ENCODE assay signal across 8 mouse cellular contexts in genomic region chr3:36475532-36476087, GRCm38 (mm10). TPM values are rescaled to one million over a fixed set of nuclear protein-coding genes. Genes with fewer than 3 reads are reported as not detected.
A peak's percentile ranks its signal among the peaks of the same experiment; 100 is the strongest.
DNase-seq lines count a peak whose midpoint lies in the region; ATAC-seq and TF ChIP-seq lines count a peak whose summit lies in the region.

Gene Anxa5, minus strand, starts transcription at chr3:36475894.
Gene 1810062G17Rik, plus strand, starts transcription at chr3:36475937.

- 0% methylated on average over 32 of the region's 32 CpGs for WGBS in forebrain, embryonic 13.5 days
- 0% methylated on average over 32 of the region's 32 CpGs for WGBS in large intestine, adult 2 months
- under 1% methylated on average over 32 of the region's 32 CpGs for WGBS in liver, postnatal 0 days (ENCODE audit: insufficient replicate concordance)
- WGBS in neural tube, embryonic 14.5 days = 1% methylated on average over 30 of the region's 32 CpGs

- no peaks in the 10 kb centered on the region for H3K9me3 ChIP-seq in ES-Bruce4 (replicated peaks; ENCODE audit: control insufficient read depth, insufficient read depth, low read length, poor library complexity, severe bottlenecking)
- H3K9me3 ChIP-seq in forebrain, embryonic 13.5 days (replicated peaks) = no peaks in the 10 kb centered on the region
- H3K9me3 ChIP-seq in liver, postnatal 0 days (ENCODE audit: low read length) = no peaks in the 10 kb centered on the region
- no peaks in the 10 kb centered on the region for H3K9me3 ChIP-seq in neural tube, embryonic 14.5 days (ENCODE audit: control insufficient read depth, low read length)

- peak within 1 kb of the TSS; percentile 72 for H3K4me3 ChIP-seq in ES-Bruce4 (ENCODE audit: low read depth, low read length)
- peak within 1 kb of the TSS; percentile 60 for H3K4me3 ChIP-seq in forebrain, embryonic 13.5 days
- H3K4me3 ChIP-seq in liver, postnatal 0 days (ENCODE audit: low read depth, low read length) = peak within 1 kb of the TSS; percentile 72
- H3K4me3 ChIP-seq in neural tube, embryonic 14.5 days (ENCODE audit: low read depth, low read length) = peak within 1 kb of the TSS; percentile 55

- H3K36me3 ChIP-seq in ES-Bruce4 (ENCODE audit: control insufficient read depth, insufficient read depth, low read length, poor library complexity, severe bottlenecking) = no peaks in the 10 kb centered on the region
- H3K36me3 ChIP-seq in forebrain, embryonic 13.5 days (ENCODE audit: poor library complexity, severe bottlenecking) = no peaks in the 10 kb centered on the region
- H3K36me3 ChIP-seq in liver, postnatal 0 days (replicated peaks; ENCODE audit: insufficient read depth, low read length) = no peaks in the 10 kb centered on the region
- H3K36me3 ChIP-seq in neural tube, embryonic 14.5 days (ENCODE audit: control insufficient read depth, insufficient read depth, low read length) = no peaks in the 10 kb centered on the region

- ATAC-seq in cerebellum, adult (ENCODE audit: insufficient number of reproducible peaks, low FRiP score, low TSS enrichment) = peak; percentile 94
- peak; percentile 97 for ATAC-seq in forebrain, embryonic 13.5 days
- peak; percentile 99 for ATAC-seq in liver, postnatal 0 days
- peak; percentile 95 for ATAC-seq in neural tube, embryonic 14.5 days (ENCODE audit: low read depth)

- no peak for TF ChIP-seq POLR2A in ES-Bruce4 (IDR thresholded peaks at IDR 0.05; ENCODE audit: insufficient read depth, low read length)

- no peaks in the 10 kb centered on the region for H3K27me3 ChIP-seq in ES-Bruce4 (ENCODE audit: control insufficient read depth, insufficient read depth, low read length, poor library complexity, severe bottlenecking)
- H3K27me3 ChIP-seq in forebrain, embryonic 13.5 days = 0 out of 2 replicates have a peak, but pooled peaks cover 2% of the 10 kb centered on the region
- H3K27me3 ChIP-seq in liver, postnatal 0 days (ENCODE audit: insufficient read depth, low read length) = no peaks in the 10 kb centered on the region
- H3K27me3 ChIP-seq in neural tube, embryonic 14.5 days (ENCODE audit: control insufficient read depth, insufficient read depth, low read length) = no peaks in the 10 kb centered on the region

- no peaks in the 10 kb centered on the region for H3K4me1 ChIP-seq in ES-Bruce4 (ENCODE audit: control insufficient read depth, insufficient read depth, low read length)
- H3K4me1 ChIP-seq in forebrain, embryonic 13.5 days = peaks cover 16% of the 10 kb centered on the region
- H3K4me1 ChIP-seq in liver, postnatal 0 days (ENCODE audit: insufficient read depth) = peaks cover 23% of the 10 kb centered on the region
- no peaks in the 10 kb centered on the region for H3K4me1 ChIP-seq in neural tube, embryonic 14.5 days (ENCODE audit: control insufficient read depth, insufficient read depth, low read length)

- intact Hi-C loops in heart, postnatal 10 days (cut with DNase I) = no loop called here

- peak within 1 kb of the TSS; percentile 36 for H3K9ac ChIP-seq in ES-Bruce4 (ENCODE audit: low read depth, poor library complexity, severe bottlenecking)
- H3K9ac ChIP-seq in forebrain, embryonic 13.5 days = peak within 1 kb of the TSS; percentile 65
- peak within 1 kb of the TSS; percentile 80 for H3K9ac ChIP-seq in liver, postnatal 0 days (replicated peaks)
- H3K9ac ChIP-seq in neural tube, embryonic 14.5 days (replicated peaks; ENCODE audit: low read depth, low read length) = peak within 1 kb of the TSS; percentile 67

- peak; percentile 99 for DNase-seq in heart, postnatal 10 days
- peak; percentile 82 for DNase-seq in large intestine, adult 2 months (ENCODE audit: low read depth, low spot score)
- peak; percentile 96 for DNase-seq in liver, postnatal 0 days
- DNase-seq in testis, postnatal 10 days (ENCODE audit: low spot score) = peak; percentile 98

- H3K4me2 ChIP-seq in forebrain, embryonic 13.5 days = peak within 1 kb of the TSS; percentile 89
- peak within 1 kb of the TSS; percentile 97 for H3K4me2 ChIP-seq in liver, postnatal 0 days (ENCODE audit: low read depth, low read length)
- peak within 1 kb of the TSS; percentile 99 for H3K4me2 ChIP-seq in neural tube, embryonic 14.5 days (ENCODE audit: low read depth, low read length)

- peak; percentile 12 for TF ChIP-seq CTCF in ES-Bruce4 (IDR thresholded peaks at IDR 0.05; ENCODE audit: low read depth, low read length)
- peak; percentile 70 for TF ChIP-seq CTCF in liver, postnatal 0 days (IDR thresholded peaks at IDR 0.05; ENCODE audit: low read depth)

- TF ChIP-seq EP300 in ES-Bruce4 (IDR thresholded peaks at IDR 0.05; ENCODE audit: insufficient read depth, low read depth, low read length) = no peak
- peak; percentile 21; the same call in 1 of the 2 replicates for TF ChIP-seq EP300 in liver, postnatal 0 days (IDR thresholded peaks at IDR 0.05; ENCODE audit: low read depth)

- H3K27ac ChIP-seq in ES-Bruce4 (ENCODE audit: insufficient read depth, low read length) = no peak within 1 kb of the TSS
- H3K27ac ChIP-seq in forebrain, embryonic 13.5 days = no peak within 1 kb of the TSS
- peak within 1 kb of the TSS; percentile 88 for H3K27ac ChIP-seq in liver, postnatal 0 days (ENCODE audit: low read depth)
- H3K27ac ChIP-seq in neural tube, embryonic 14.5 days (ENCODE audit: low read depth, low read length) = peak within 1 kb of the TSS; percentile 22; the same call in 1 of the 2 replicates

RNA-seq across cellular contexts. Expression of gene Anxa5, which starts in this region (rescaled TPM):
- polyA plus RNA-seq in ES-Bruce4 (2011; ENCODE audit: insufficient read depth, insufficient read length, low read depth, missing spikeins) = 96.0 and 98.2 TPM in 2 replicates
- polyA plus RNA-seq in forebrain, embryonic 13.5 days (2015; fragmentation: Nextera tagmentation; extraction: Ambion mirVana) = 45.4 and 50.5 TPM in 2 replicates
- 100 to 1,000 TPM; 234 to 248 TPM for total RNA-seq in heart, postnatal 10 days (2021)
- 142 and 157 TPM in 2 replicates for polyA plus RNA-seq in large intestine, adult 2 months (2012; rRNA removed)
- polyA plus RNA-seq in liver, postnatal 0 days (2015; fragmentation: Nextera tagmentation; extraction: Ambion mirVana) = 54.1 and 59.1 TPM in 2 replicates
- 27.8 and 131 TPM in 2 replicates for polyA plus RNA-seq in neural tube, embryonic 14.5 days (2014; fragmentation: Nextera tagmentation; extraction: Ambion mirVana)

RNA-seq across cellular contexts. Expression of gene 1810062G17Rik, which starts in this region (rescaled TPM):
- polyA plus RNA-seq in ES-Bruce4 (2011; ENCODE audit: insufficient read depth, insufficient read length, low read depth, missing spikeins) = 0.67 and 0.99 TPM in 2 replicates
- polyA plus RNA-seq in forebrain, embryonic 13.5 days (2015; fragmentation: Nextera tagmentation; extraction: Ambion mirVana) = 0.18 and 0.39 TPM in 2 replicates
- under 1 TPM in 1 of 2 experiments, not detected in 1; 0.79 TPM for total RNA-seq in heart, postnatal 10 days (2021)
- polyA plus RNA-seq in large intestine, adult 2 months (2012; rRNA removed) = 0.73 and 0.95 TPM in 2 replicates
- 1.6 and 1.9 TPM in 2 replicates for polyA plus RNA-seq in liver, postnatal 0 days (2015; fragmentation: Nextera tagmentation; extraction: Ambion mirVana)
- 0.50 TPM in 1 of 2 replicates, not detected in the other for polyA plus RNA-seq in neural tube, embryonic 14.5 days (2014; fragmentation: Nextera tagmentation; extraction: Ambion mirVana)

Comparison
In these comparisons a context has a peak if more than half of its experiments do, and no peak if none do; other contexts are left out.
1. H3K27ac ChIP-seq: peak in liver, postnatal 0 days (single experiment) and neural tube, embryonic 14.5 days (single experiment); none in ES-Bruce4 (single experiment) and forebrain, embryonic 13.5 days (single experiment).
2. Peak in every context shown above with its lines, with median percentiles within 50 percentile points of each other: H3K4me3 ChIP-seq, H3K9ac ChIP-seq, ATAC-seq, H3K4me2 ChIP-seq and DNase-seq.